Mouse (Mus musculus) kidney, adult 2 months (tissue): ENCODE results near the gene Gm7102.

Experiments
- CTCF ChIP-seq: fragments of 200-500 bp; conservative IDR thresholded peaks from 2 replicates; pipeline ENCODE4 v1.5.1; 2011; ENCODE audit warnings: low read depth, mild to moderate bottlenecking, control low read depth, low read length, moderate library complexity, mixed read lengths; ENCODE audit not compliant: insufficient read depth, insufficient read length
- POLR2A ChIP-seq: fragments of 200-500 bp; IDR thresholded peaks from one replicate; pipeline ENCODE4 v1.6.1; 2011; ENCODE audit warnings: low read depth, low read length, control low read depth

DNA sequence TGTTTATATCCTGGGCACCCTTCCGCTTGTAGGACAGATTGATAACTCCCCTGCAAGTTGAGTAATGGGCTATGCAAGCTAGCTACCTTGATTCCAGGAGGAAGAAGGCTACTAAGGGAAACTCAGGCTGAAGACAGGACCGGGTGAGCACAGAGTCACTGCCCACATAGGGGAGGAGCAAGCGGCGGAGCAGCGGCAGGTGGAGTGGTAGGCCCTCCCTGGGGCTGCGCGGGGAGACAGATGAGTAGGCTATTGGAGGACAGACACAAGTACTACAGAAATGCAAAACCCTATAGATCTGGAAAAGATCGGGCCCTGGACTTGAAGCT lies 24.8 kb downstream of the Gm7102 start:
- TF ChIP-seq CTCF (no peak), POLR2A (no peak)
